Mouse (Mus musculus) forebrain, embryonic 16.5 days (tissue): ENCODE measurements at regions not wholly inside any gene's neighbourhood (a gene's known extent, or its start where the extent isn't known, plus 50 kb on each side); places are given as distances from the start of the nearest gene placed in this dataset.

Source experiments
- ATAC-seq: fragments of 200-750 bp; cut with Nextera tagmentation; 2 replicates; pipeline ENCODE4 v1.8.0; 2017; ENCODE audit warnings: mild to moderate bottlenecking, moderate library complexity
- H3K27ac ChIP-seq: fragments of 300-500 bp; sonication (generic); 2 replicates; pipeline ENCODE4 v1.5.1; 2014; ENCODE audit warnings: low read length, control low read depth
- H3K27me3 ChIP-seq: fragments of 300-500 bp; sonication (generic); replicated peaks from 2 replicates; pipeline ENCODE4 v1.6.1; 2014; ENCODE audit warnings: low read length; ENCODE audit not compliant: control insufficient read depth, insufficient read depth
- H3K36me3 ChIP-seq: fragments of 300-500 bp; sonication (generic); 2 replicates; pipeline ENCODE4 v1.6.1; 2014; ENCODE audit not compliant: control insufficient read depth, insufficient read depth
- H3K4me1 ChIP-seq: fragments of 300-500 bp; sonication (generic); replicated peaks from 2 replicates; pipeline ENCODE4 v1.6.1; 2014; ENCODE audit warnings: low read length; ENCODE audit not compliant: control insufficient read depth, insufficient read depth
- H3K4me2 ChIP-seq: fragments of 300-500 bp; sonication (generic); 2 replicates; pipeline ENCODE4 v1.6.1; 2014; ENCODE audit warnings: mild to moderate bottlenecking, low read length, control low read depth
- H3K4me3 ChIP-seq: fragments of 300-500 bp; sonication (generic); replicated peaks from 2 replicates; pipeline ENCODE4 v1.5.1; 2014; ENCODE audit warnings: mild to moderate bottlenecking, low read length, control low read depth
- H3K9ac ChIP-seq: fragments of 300-500 bp; sonication (generic); replicated peaks from 2 replicates; pipeline ENCODE4 v1.6.1; 2014; ENCODE audit warnings: low read depth, low read length, control low read depth
- H3K9me3 ChIP-seq: fragments of 300-500 bp; sonication (generic); 2 replicates; pipeline ENCODE4 v1.6.1; 2016; ENCODE audit warnings: low read length; ENCODE audit not compliant: control insufficient read depth
- WGBS: fragments of 180-500 bp; shearing (Covaris S2); extraction: QIAGEN DNeasy Blood & Tissue Kit; methylation state at CpG from one replicate; pipeline ENCODE4 v1.1.7; 2014; 5-methylcytosine and 5-hydroxymethylcytosine counted together

DNA sequence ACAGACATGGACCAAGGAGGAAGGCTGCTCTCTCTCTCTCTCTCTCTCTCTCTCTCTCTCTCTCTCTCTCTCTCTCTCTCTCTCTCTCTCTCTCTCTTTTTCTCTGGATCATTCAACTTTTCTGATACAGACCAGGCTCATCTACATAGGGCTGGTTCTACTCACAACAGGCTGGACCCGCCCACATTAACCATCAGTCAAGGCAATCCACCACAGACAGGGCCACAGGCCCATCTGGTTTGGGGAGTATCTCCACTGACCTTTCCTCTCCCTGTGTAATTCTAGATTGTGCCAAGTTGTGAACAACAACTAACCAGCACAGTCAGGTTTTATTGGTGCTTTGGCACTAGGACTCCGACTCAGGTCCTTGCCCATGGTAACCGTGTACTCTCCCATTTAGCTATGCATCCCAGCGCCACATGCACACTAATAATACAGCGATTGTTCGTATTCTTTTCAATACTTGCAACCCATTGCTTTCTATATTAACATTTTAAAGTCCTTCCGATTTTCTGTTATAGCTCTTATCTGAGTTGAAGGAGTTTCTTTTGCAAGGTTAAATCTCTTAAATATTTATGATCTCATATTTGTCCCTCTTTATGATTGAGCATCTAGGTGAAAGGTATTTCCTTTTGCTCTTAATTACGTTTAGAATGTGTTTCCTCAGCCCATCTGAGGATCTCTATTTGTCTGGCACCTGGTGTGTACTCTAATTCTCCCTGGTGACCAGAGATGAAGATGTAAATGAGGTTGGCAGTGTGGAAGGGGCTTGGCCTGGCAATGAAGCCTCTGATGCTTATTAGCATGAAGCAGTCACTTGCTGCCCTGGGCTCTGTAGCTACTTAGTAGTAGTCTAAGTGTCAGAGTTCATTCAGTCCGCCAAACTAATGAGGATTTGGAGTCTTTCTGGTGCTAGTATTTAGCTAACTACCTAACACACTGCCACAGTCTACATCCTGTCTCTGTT is 117.7 kb upstream of the App start:
- no peaks in the 10 kb centered on the region for H3K9me3 ChIP-seq
- no peak overlapping the region for H3K27ac ChIP-seq
- WGBS = 74% methylated on average over 9 of the region's 9 CpGs
- H3K36me3 ChIP-seq = no peaks in the 10 kb centered on the region
- H3K27me3 ChIP-seq = no peaks in the 10 kb centered on the region
- H3K4me2 ChIP-seq = no peak overlapping the region
- H3K4me1 ChIP-seq = 0 out of 2 replicates have a peak, but pooled peaks cover 2% of the 10 kb centered on the region
- ATAC-seq = peak; percentile 83
- no peak overlapping the region for H3K4me3 ChIP-seq
- H3K9ac ChIP-seq = no peak overlapping the region

DNA sequence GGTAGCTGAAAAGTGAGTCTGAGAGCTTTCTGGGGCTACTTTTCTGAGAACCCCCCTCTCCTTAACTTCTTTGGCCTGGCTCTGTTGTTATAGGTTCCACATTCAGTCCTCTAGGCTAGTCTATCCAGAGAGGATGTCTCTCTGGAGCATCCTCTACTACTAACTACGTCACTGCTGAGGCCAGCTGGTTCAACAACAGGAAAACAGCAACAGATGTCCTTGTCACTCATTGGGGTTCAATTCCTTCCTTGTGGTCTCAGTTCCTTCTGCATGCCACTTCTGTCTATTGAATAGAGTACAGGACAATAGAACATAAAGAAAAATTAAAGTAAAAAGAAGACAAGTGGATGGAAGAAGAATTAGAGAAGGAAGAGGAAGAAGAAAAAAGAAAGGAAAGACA is 104.3 kb upstream of the App start:
- Histone ChIP-seq H3K4me1 (no peaks in the 10 kb centered on the region), H3K9ac (no peak overlapping the region), H3K9me3 (no peaks in the 10 kb centered on the region), H3K36me3 (no peaks in the 10 kb centered on the region), H3K27ac (no peak overlapping the region), H3K27me3 (no peaks in the 10 kb centered on the region), H3K4me3 (no peak overlapping the region), H3K4me2 (no peak overlapping the region)
- no peak for ATAC-seq
- 64% methylated on average over 1 of the region's 1 CpGs for WGBS

DNA sequence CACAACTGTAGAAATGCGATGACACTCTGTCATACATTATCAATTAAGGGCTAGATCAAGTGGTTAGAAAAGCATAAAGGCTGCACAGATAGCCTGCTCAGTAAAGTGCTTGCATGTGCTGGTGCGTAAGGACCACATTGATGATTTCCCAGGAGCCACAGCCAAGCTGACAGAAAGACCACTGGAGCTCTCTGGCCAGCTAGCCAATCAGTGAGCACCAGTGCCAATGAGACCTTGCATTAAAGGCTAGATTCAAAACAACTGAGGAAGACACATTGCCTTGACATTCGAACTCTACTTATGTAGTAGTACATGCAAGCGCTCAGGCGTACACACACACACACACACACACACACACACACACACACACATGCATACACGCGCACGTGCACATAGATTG is 96.1 kb upstream of the App start:
- WGBS = 90% methylated on average over 8 of the region's 8 CpGs
- ATAC-seq = no peak

DNA sequence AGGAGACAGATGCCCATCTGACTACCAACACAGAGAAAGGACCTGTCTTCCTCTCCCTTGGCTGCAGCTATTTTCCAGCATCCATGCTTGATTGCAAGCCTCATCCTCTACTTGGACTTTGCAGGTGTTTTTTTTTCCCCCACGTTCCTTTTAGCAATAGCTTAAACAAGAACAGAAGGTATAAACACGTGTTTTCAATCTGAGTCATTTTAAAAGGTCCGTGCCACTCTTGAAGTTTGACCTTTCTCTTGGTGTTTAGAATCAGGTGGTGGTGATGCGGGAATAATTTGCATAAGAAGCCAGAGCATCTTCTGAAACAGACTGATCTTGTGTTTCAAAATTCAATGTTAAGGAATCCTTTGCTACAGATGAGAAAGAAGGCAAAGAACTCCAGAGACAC is 86.3 kb upstream of the App start:
- no peak overlapping the region for H3K4me2 ChIP-seq
- H3K9me3 ChIP-seq = no peaks in the 10 kb centered on the region
- no peak overlapping the region for H3K9ac ChIP-seq
- no peaks in the 10 kb centered on the region for H3K4me1 ChIP-seq
- no peak overlapping the region for H3K27ac ChIP-seq
- H3K36me3 ChIP-seq = no peaks in the 10 kb centered on the region
- H3K27me3 ChIP-seq = no peaks in the 10 kb centered on the region
- H3K4me3 ChIP-seq = no peak overlapping the region
- 68% methylated on average over 4 of the region's 4 CpGs for WGBS
- ATAC-seq = no peak

More for the DNA sequence above, 96.1 kb upstream of the App start:
- Histone ChIP-seq H3K4me2 (no peak overlapping the region), H3K27me3 (no peaks in the 10 kb centered on the region), H3K9ac (no peak overlapping the region), H3K4me1 (no peaks in the 10 kb centered on the region), H3K9me3 (0 out of 2 replicates have a peak, but pooled peaks cover 3% of the 10 kb centered on the region), H3K4me3 (no peak overlapping the region), H3K27ac (no peak overlapping the region), H3K36me3 (no peaks in the 10 kb centered on the region)

DNA sequence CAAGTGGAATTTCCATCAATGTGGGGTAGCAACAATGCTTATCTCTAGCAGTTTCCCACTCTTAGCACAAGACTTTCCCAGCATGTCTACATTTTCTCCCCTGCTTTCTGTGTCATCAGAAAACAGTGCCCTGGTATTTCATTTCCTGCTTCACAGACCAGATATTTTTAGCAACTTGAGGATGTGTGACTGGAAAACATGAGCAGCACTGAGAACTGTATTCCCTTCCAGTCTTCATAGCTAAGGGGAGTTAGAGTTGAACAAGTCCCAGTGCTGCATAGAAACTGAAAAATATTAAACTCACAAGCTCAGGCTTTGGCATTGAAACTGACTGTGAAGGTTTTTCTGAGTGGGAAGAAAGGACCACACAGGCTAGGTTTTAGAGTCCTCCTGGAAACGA is 73.7 kb upstream of the App start:
- H3K4me1 ChIP-seq = 0 out of 2 replicates have a peak, but pooled peaks cover 2% of the 10 kb centered on the region
- WGBS = 64% methylated on average over 1 of the region's 1 CpGs
- H3K27ac ChIP-seq = no peak overlapping the region
- H3K9me3 ChIP-seq = no peaks in the 10 kb centered on the region
- no peak overlapping the region for H3K4me3 ChIP-seq
- no peaks in the 10 kb centered on the region for H3K27me3 ChIP-seq
- no peak overlapping the region for H3K4me2 ChIP-seq
- H3K9ac ChIP-seq = no peak overlapping the region
- ATAC-seq = no peak
- no peaks in the 10 kb centered on the region for H3K36me3 ChIP-seq

DNA sequence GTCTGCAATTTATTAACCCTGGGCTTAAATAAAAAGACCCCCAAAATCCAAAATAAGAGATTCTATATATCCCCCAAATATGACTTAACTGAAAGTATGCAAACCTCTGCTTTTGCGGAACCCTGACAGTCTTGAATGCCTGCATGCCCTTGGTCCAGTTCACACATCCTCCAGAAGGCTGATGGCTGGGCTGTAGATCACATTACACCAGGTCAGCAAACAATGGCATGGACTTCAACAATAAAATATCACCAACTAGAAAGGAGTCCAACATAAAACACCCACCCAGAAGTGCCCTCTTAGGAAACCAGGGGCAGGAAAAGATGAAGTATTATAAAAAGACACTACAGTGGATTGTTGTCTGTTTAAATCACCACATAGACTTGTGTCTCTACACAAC is 59.5 kb upstream of the App start:
- H3K9me3 ChIP-seq = no peaks in the 10 kb centered on the region
- no peaks in the 10 kb centered on the region for H3K36me3 ChIP-seq
- H3K4me3 ChIP-seq = no peak overlapping the region
- no peak overlapping the region for H3K4me2 ChIP-seq
- no peak overlapping the region for H3K27ac ChIP-seq
- H3K4me1 ChIP-seq = no peaks in the 10 kb centered on the region
- H3K9ac ChIP-seq = no peak overlapping the region
- 97% methylated on average over 1 of the region's 1 CpGs for WGBS
- no peak for ATAC-seq
- H3K27me3 ChIP-seq = no peaks in the 10 kb centered on the region

DNA sequence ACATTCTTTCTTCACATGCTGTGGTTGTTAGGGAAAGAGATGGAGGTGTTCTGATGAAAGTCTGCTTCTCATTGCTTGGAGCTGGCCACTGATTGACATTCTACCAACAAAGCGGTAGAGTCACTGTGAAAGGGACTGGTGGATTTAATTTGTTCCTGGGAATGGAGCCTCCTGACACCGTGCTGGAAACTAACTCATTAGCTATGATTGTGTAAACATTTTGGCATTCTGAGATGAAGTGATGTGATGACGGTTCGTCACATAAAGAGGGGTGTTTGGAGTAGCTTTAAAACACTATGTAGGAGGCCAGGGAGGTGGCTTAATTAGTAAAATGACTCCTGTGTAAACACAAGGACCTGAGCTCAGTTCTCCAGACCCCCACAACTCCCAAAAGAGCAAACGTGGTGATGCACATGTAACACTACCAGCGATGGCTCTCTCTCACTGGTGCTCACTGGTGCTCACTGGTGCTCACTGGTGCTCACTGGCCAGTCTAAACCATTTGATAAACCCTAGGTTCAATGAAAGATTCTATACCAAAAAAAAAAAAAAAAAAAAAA is 58.4 kb upstream of the App start:
- H3K4me2 ChIP-seq = no peak overlapping the region
- no peaks in the 10 kb centered on the region for H3K4me1 ChIP-seq
- no peak overlapping the region for H3K9ac ChIP-seq
- no peak overlapping the region for H3K4me3 ChIP-seq
- peak; percentile 59 for ATAC-seq
- no peak overlapping the region for H3K27ac ChIP-seq
- 35% methylated on average over 6 of the region's 6 CpGs for WGBS
- H3K36me3 ChIP-seq = no peaks in the 10 kb centered on the region
- no peaks in the 10 kb centered on the region for H3K9me3 ChIP-seq
- H3K27me3 ChIP-seq = no peaks in the 10 kb centered on the region

DNA sequence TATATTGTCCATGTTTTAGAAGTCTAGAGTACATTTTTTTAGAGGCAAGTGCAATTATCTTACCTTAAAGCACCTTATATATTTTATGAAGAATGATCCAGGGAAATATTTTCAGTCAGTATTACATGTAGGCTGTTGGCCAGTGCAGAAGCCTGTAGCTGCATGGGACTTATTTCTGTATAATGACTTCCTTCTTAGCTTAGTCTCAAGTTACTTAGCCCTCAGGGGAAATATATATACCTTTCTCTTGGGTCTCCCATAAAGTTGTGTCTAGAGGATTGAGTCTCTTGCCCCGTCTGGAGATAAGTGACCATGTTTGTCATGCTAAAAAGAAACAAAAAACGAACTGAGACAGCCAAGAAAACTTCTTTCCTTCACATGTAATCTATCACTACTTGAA is 57.8 kb upstream of the App start:
- no peak for ATAC-seq
- Histone ChIP-seq H3K9me3 (no peaks in the 10 kb centered on the region), H3K9ac (no peak overlapping the region), H3K27me3 (no peaks in the 10 kb centered on the region), H3K4me3 (no peak overlapping the region), H3K4me2 (no peak overlapping the region), H3K36me3 (no peaks in the 10 kb centered on the region), H3K4me1 (no peaks in the 10 kb centered on the region), H3K27ac (no peak overlapping the region)
- 63% methylated on average over 2 of the region's 2 CpGs for WGBS

DNA sequence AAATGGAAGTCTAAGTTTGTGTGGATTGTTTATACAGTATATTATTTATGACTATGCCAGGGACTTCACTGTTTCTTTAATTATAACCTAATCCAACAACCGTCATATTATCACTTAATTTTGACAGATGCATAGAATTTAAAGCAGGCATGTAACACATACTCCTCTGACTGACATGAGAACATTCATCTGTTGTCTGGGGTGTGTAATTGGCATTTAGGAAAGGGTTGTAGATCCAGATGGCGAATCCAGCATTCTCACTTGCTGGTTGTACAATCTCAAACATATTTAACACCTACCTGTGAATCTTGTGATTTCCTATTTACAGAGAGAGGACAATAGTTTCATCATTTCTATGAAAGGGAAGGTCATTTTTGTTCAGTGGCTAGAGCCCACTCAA is 50.8 kb upstream of the App start:
- peak; percentile 69 for ATAC-seq
- 52% methylated on average over 2 of the region's 2 CpGs for WGBS
- no peak overlapping the region for H3K9ac ChIP-seq

More for the DNA sequence above, 50.8 kb upstream of the App start:
- no peaks in the 10 kb centered on the region for H3K27me3 ChIP-seq
- no peak overlapping the region for H3K4me2 ChIP-seq
- no peaks in the 10 kb centered on the region for H3K9me3 ChIP-seq
- H3K27ac ChIP-seq = no peak overlapping the region
- H3K4me3 ChIP-seq = no peak overlapping the region
- H3K36me3 ChIP-seq = no peaks in the 10 kb centered on the region
- H3K4me1 ChIP-seq = no peaks in the 10 kb centered on the region
